Mouse (Mus musculus) neural tube, embryonic 15.5 days (tissue): ENCODE measurements around the gene Olfr1339. TPM values are rescaled to one million over a fixed set of nuclear protein-coding genes. Genes with fewer than 3 reads are reported as not detected.
A peak's percentile ranks its signal among the peaks of the same experiment; 100 is the strongest.

Experiments used
- ATAC-seq: fragments of 200-750 bp; cut with Nextera tagmentation; 2 replicates; pipeline ENCODE4 v1.8.0; 2017; ENCODE audit warnings: mild to moderate bottlenecking, moderate TSS enrichment, moderate library complexity; ENCODE audit not compliant: low FRiP score
- H3K27ac ChIP-seq: fragments of 300-500 bp; sonication (generic); replicated peaks from 2 replicates; pipeline ENCODE4 v1.5.1; 2015; ENCODE audit warnings: mild to moderate bottlenecking, inconsistent platforms
- H3K27me3 ChIP-seq: fragments of 300-500 bp; sonication (generic); replicated peaks from 2 replicates; pipeline ENCODE4 v1.6.1; 2015; ENCODE audit warnings: inconsistent platforms
- H3K36me3 ChIP-seq: fragments of 300-500 bp; sonication (generic); 2 replicates; pipeline ENCODE4 v1.6.1; 2015; ENCODE audit warnings: inconsistent platforms
- H3K4me1 ChIP-seq: fragments of 300-500 bp; sonication (generic); 2 replicates; pipeline ENCODE4 v1.6.1; 2015; ENCODE audit warnings: inconsistent platforms
- H3K4me2 ChIP-seq: fragments of 300-500 bp; sonication (generic); 2 replicates; pipeline ENCODE4 v1.6.1; 2015; ENCODE audit warnings: inconsistent platforms, mild to moderate bottlenecking, moderate library complexity
- H3K4me3 ChIP-seq: fragments of 300-500 bp; sonication (generic); replicated peaks from 2 replicates; pipeline ENCODE4 v1.5.1; 2015; ENCODE audit warnings: mild to moderate bottlenecking, inconsistent platforms
- H3K9ac ChIP-seq: fragments of 300-500 bp; sonication (generic); replicated peaks from 2 replicates; pipeline ENCODE4 v1.6.1; 2015; ENCODE audit warnings: mild to moderate bottlenecking, inconsistent platforms
- H3K9me3 ChIP-seq: fragments of 300-500 bp; sonication (generic); replicated peaks from 2 replicates; pipeline ENCODE4 v1.6.1; 2016; ENCODE audit warnings: inconsistent platforms
- WGBS: fragments of 180-500 bp; shearing (Covaris S2); methylation state at CpG from one replicate; pipeline ENCODE4 v1.1.7; 2015; ENCODE audit warnings: mixed read lengths; 5-methylcytosine and 5-hydroxymethylcytosine counted together
- polyA plus RNA-seq: library from polyadenylated mRNA; unstranded; fragments of >200 nt; fragmentation: Nextera tagmentation; extraction: Ambion mirVana; gene quantifications from 2 replicates; pipeline ENCODE4 v1.2.1, GENCODE M21; 2015

The Olfr1339 gene
- polyA plus RNA-seq, 1 experiment from 2014 or later = not detected

- Histone ChIP-seq H3K9ac (no peak overlapping the region), H3K4me2 (peak overlapping the region; percentile 31)
- 4% methylated on average over 16 of the region's 16 CpGs for WGBS
These were observed 9.9 kb downstream of the Olfr1339 start for GRCm38 (mm10) chr4:118741881-118742280.

GRCm38 (mm10) chr4:118758637-118759036, 26.7 kb downstream of the Olfr1339 start, which contains the start of gene Olfr1338:
Gene Olfr1338 (minus strand): TSS chr4:118758737.
- H3K9ac ChIP-seq = no peak within 1 kb of the TSS
- H3K27me3 ChIP-seq = no peaks in the 10 kb centered on the region
- no peak within 1 kb of the TSS for H3K27ac ChIP-seq
- no peaks in the 10 kb centered on the region for H3K9me3 ChIP-seq
- no peak within 1 kb of the TSS for H3K4me2 ChIP-seq
- H3K4me3 ChIP-seq = no peak within 1 kb of the TSS
- no peaks in the 10 kb centered on the region for H3K4me1 ChIP-seq
- ATAC-seq = no peak
- H3K36me3 ChIP-seq = no peaks in the 10 kb centered on the region
- 72% methylated on average over 1 of the region's 1 CpGs for WGBS

More at GRCm38 (mm10) chr4:118741881-118742280, 9.9 kb downstream of the Olfr1339 start:
- Histone ChIP-seq H3K27me3 (peaks cover 18% of the 10 kb centered on the region), H3K4me3 (0 out of 2 replicates have a peak overlapping the region, but pooled peaks have one; percentile 1), H3K9me3 (no peaks in the 10 kb centered on the region; the same call in 1 of the 2 replicates), H3K36me3 (no peaks in the 10 kb centered on the region), H3K27ac (no peak overlapping the region), H3K4me1 (peaks cover 8% of the 10 kb centered on the region; the same call in 1 of the 2 replicates)
- ATAC-seq = no peak

- WGBS = 77% methylated on average over 2 of the region's 2 CpGs
- no peaks in the 10 kb centered on the region for H3K27me3 ChIP-seq
- H3K27ac ChIP-seq = no peak within 1 kb of the TSS
- no peaks in the 10 kb centered on the region for H3K9me3 ChIP-seq
- no peak within 1 kb of the TSS for H3K4me2 ChIP-seq
- ATAC-seq = no peak
- no peak within 1 kb of the TSS for H3K9ac ChIP-seq
- H3K4me1 ChIP-seq = no peaks in the 10 kb centered on the region
- no peak within 1 kb of the TSS for H3K4me3 ChIP-seq
- no peaks in the 10 kb centered on the region for H3K36me3 ChIP-seq
These were observed 50.5 kb downstream of the Olfr1339 start, which contains the start of gene Olfr1337 for GRCm38 (mm10) chr4:118782486-118782885. Gene Olfr1337 (minus strand): TSS chr4:118782586.

Other genes starting within 250 kb of the Olfr1339 start
- gene Tie1, start 242.1 kb upstream of the Olfr1339 start, polyA plus RNA-seq = 16.1 and 17.9 TPM in 2 replicates
- gene 2610528J11Rik, start 205.2 kb upstream of the Olfr1339 start, polyA plus RNA-seq = 3.7 TPM in 1 of 2 replicates, not detected in the other
- gene Tmem125, start 188.1 kb upstream of the Olfr1339 start, polyA plus RNA-seq = 0.20 and 1.8 TPM in 2 replicates
- gene Cfap57, start 111.4 kb upstream of the Olfr1339 start, polyA plus RNA-seq = 1.3 and 1.5 TPM in 2 replicates
- gene Ebna1bp2, start 111.4 kb upstream of the Olfr1339 start, polyA plus RNA-seq = 84.7 and 102 TPM in 2 replicates
- gene Olfr62, start 73.2 kb upstream of the Olfr1339 start, polyA plus RNA-seq = not detected in 2 replicates
- gene Olfr1342, start 39.4 kb upstream of the Olfr1339 start, polyA plus RNA-seq = not detected in 2 replicates
- not detected in 2 replicates for gene Olfr1341, start 28.7 kb upstream of the Olfr1339 start, polyA plus RNA-seq
- gene Olfr1340, start 12.0 kb upstream of the Olfr1339 start, polyA plus RNA-seq = not detected in 2 replicates
- gene Olfr1338, start 26.6 kb downstream of the Olfr1339 start, polyA plus RNA-seq = not detected in 2 replicates
- gene Olfr1337, start 50.4 kb downstream of the Olfr1339 start, polyA plus RNA-seq = not detected in 2 replicates
- gene Olfr1335, start 77.8 kb downstream of the Olfr1339 start, polyA plus RNA-seq = not detected in 2 replicates
- not detected in 2 replicates for gene Olfr1333, start 104.1 kb downstream of the Olfr1339 start, polyA plus RNA-seq
- not detected in 2 replicates for gene Olfr1331, start 132.5 kb downstream of the Olfr1339 start, polyA plus RNA-seq
- gene Olfr1330, start 156.4 kb downstream of the Olfr1339 start, polyA plus RNA-seq = not detected in 2 replicates
- gene Olfr1329, start 185.3 kb downstream of the Olfr1339 start, polyA plus RNA-seq = not detected in 2 replicates
- gene Olfr1328, start 206.4 kb downstream of the Olfr1339 start, polyA plus RNA-seq = not detected in 2 replicates
- not detected in 2 replicates for gene Lao1, start 229.4 kb downstream of the Olfr1339 start, polyA plus RNA-seq